Mouse (Mus musculus): Measurements from ENCODE around the gene Atad5. TPM values are rescaled to one million over a fixed set of nuclear protein-coding genes. Genes with fewer than 3 reads are reported as not detected.

Gene Atad5
- polyA plus RNA-seq, 1 experiment: 9.4 TPM

DNA sequence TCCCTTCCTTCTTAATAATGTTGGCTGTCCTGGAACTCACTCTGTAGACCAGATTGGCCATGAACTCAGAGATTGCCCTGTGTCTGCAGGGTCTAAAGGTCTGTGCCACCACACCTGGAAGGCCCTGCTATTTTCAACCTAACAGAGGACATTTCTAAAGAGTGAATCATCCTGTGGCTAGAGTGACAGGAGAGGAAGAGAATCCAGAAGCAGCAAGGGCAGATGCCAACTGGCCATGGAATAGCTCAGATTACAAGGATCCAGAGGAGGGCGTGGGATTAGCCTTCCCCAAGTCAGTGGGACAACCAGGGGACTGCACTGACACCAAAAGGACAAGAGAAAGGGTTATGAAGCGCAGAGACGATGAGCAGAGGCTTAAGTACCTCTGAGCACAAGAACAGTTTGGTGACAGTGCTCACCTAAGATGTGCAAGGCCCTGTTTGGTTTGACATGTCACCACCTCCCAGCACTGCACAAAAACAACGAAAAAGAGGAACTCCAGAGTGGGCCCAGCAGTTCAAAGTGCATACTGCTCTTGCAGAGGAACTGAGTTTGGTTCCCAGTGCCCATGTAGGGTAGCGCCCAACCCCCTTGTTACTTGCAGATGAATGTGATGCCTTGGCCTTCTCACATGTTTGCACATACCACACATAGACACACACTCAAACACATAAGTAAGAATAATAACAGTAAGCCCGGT lies 3.7 kb upstream of the Atad5 start:
- TF ChIP-seq CTCF (IDR thresholded peaks at IDR 0.05; ENCODE audit: borderline replicate concordance, extremely low read depth, insufficient read depth, insufficient read length) (no peak), POLR2A (IDR thresholded peaks at IDR 0.05; ENCODE audit: borderline replicate concordance, extremely low read depth, insufficient read depth, insufficient read length, poor library complexity, severe bottlenecking) (no peak)
- DNase-seq (ENCODE audit: low read depth): no peak

DNA sequence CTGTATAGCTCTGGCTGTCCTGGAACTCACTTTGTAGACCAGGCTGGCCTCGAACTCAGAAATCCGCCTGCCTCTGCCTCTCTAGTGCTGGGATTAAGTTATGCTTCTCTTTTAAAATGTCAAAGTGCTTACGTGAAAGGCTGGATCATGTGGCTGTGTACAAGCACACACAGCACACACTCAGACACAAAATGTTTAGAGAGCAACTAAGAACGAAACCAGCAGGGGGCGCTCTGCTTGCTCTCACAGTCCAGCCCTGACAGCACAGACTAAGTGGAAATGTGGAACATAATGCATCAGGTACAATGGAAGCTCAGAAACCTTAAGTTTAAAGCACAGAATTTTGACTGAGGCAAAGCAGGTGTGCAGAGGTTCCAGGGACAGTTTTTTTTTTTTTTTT lies 2.4 kb upstream of the Atad5 start:
- DNase-seq (ENCODE audit: low read depth): peak; percentile 89
- TF ChIP-seq CTCF (IDR thresholded peaks at IDR 0.05; ENCODE audit: borderline replicate concordance, extremely low read depth, insufficient read depth, insufficient read length) (peak; percentile 88), POLR2A (IDR thresholded peaks at IDR 0.05; ENCODE audit: borderline replicate concordance, extremely low read depth, insufficient read depth, insufficient read length, poor library complexity, severe bottlenecking) (no peak)

DNA sequence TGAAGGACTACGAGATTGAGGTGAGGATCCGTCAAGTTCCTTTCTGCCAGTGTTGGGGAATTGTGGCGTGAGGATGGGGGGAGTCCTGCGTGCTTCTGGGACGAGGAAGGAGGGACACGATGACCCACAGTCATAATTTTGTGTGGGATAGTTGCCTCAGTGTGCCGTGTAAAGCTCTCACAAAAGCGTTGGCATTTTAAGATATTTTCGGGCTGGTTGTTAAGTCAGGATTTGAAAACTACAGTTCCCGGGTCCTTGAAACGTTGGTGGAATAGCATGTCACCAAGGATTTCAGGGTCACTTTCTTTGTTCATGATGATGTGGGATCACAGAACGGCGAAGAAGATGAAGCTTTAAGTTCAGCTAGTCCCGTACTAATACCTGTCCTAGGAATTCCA lies 616 bp downstream of the Atad5 start:
- no peak for TF ChIP-seq POLR2A (IDR thresholded peaks at IDR 0.05; ENCODE audit: borderline replicate concordance, extremely low read depth, insufficient read depth, insufficient read length, poor library complexity, severe bottlenecking)
- no peak for TF ChIP-seq CTCF (IDR thresholded peaks at IDR 0.05; ENCODE audit: borderline replicate concordance, extremely low read depth, insufficient read depth, insufficient read length)

DNA sequence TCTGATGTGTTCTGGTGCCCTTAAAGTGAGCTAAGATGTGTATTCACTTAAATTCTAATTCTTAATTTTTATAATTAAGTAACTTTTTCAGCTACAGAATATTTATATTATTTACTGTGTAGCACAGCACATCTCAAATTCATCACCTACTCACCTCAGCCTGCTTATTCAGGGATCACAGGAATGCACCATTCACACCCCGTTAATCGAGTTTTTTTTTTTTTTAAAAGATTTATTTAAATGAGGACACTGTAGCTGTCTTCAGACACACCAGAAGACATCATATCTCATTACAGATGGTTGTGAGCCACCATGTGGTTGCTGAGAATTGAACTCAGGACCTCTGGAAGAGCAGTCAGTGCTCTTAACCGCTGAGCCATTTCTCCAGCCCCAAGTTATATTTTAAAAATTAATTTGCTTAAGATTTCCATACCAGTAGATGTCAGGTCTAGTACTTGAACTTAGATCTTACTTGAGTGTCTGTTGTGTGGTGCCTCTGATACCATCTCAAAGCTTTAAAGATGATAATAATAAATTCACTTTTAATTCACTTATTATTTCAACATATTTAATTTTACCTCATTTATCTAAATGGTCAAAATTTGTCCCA lies 1.5 kb downstream of the Atad5 start:
- no peak for DNase-seq (ENCODE audit: low read depth)
- no peak for TF ChIP-seq POLR2A (IDR thresholded peaks at IDR 0.05; ENCODE audit: borderline replicate concordance, extremely low read depth, insufficient read depth, insufficient read length, poor library complexity, severe bottlenecking)
- TF ChIP-seq CTCF (IDR thresholded peaks at IDR 0.05; ENCODE audit: borderline replicate concordance, extremely low read depth, insufficient read depth, insufficient read length): no peak

More for the DNA sequence above, 616 bp downstream of the Atad5 start:
- DNase-seq (ENCODE audit: low read depth): no peak

DNA sequence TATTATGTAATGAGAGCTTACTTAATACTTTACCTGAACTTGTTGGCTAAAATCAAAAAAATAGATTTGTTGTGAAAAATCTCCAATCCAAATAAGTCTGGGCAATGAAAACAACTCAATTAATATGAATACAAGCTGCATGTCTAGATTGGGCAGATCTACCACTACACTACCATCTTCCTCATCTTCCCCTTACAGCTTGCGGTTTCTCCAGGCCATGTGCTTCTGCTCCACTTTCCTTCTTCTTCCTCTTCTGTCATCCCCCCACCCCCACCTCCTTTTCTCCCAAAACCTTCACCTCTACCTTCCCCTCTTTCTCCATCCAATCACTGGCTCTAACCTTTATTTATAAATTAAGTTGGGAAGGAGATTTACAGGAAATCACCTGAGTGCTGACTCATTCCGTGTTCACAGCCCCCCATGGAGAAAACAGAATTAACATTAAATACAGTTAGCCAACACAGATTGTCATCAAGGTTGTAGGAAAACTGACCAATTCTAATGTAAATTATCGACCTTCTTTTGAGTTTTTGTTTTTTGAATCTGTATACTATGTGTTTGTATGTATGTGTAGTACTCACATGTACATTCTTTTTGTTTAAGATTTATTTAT lies 9.3 kb downstream of the Atad5 start:
- no peak for DNase-seq (ENCODE audit: low read depth)
- TF ChIP-seq POLR2A (IDR thresholded peaks at IDR 0.05; ENCODE audit: borderline replicate concordance, extremely low read depth, insufficient read depth, insufficient read length, poor library complexity, severe bottlenecking) (no peak), CTCF (IDR thresholded peaks at IDR 0.05; ENCODE audit: borderline replicate concordance, extremely low read depth, insufficient read depth, insufficient read length) (no peak)

DNA sequence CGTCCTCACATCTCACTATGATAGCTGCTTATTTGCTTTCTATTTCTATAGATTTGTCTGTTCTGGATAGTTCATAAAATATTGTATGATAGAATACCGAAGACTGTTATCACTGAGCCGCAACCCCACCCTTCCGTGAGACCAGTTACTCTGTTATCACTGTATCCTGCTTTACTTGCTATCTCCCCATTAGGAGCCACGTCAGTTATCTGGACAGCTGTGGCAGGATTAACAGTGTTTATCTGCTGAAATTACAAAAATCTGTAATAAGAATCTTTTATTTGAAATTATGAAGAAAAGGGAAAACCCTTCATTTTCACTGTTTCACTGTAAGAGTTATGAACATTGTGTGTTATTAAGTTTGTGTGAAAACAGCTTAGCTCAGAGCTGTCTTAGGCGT lies 12.1 kb downstream of the Atad5 start:
- no peak for DNase-seq (ENCODE audit: low read depth)
- TF ChIP-seq POLR2A (IDR thresholded peaks at IDR 0.05; ENCODE audit: borderline replicate concordance, extremely low read depth, insufficient read depth, insufficient read length, poor library complexity, severe bottlenecking) (no peak), CTCF (IDR thresholded peaks at IDR 0.05; ENCODE audit: borderline replicate concordance, extremely low read depth, insufficient read depth, insufficient read length) (no peak)

DNA sequence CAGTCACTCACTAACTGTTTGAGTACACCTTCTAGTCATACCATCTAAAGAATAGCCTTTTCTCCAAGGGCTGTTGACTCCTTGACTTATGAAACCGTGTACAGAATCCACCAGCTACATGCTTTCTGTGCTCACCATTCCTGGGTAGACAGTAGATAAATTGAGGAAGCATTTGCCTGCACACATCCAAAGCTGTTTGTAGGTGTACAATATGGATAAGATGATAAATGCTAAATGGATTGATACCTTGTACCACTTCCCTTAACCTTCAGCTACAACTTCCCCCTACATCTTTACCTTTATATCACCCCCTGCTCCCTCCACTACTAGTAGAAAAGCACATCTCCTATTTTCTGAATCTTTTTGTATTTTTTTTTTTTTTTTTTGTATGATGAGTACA lies 15.2 kb downstream of the Atad5 start:
- no peak for TF ChIP-seq CTCF (IDR thresholded peaks at IDR 0.05; ENCODE audit: borderline replicate concordance, extremely low read depth, insufficient read depth, insufficient read length)
- TF ChIP-seq POLR2A (IDR thresholded peaks at IDR 0.05; ENCODE audit: borderline replicate concordance, extremely low read depth, insufficient read depth, insufficient read length, poor library complexity, severe bottlenecking): no peak
- no peak for DNase-seq (ENCODE audit: low read depth)

DNA sequence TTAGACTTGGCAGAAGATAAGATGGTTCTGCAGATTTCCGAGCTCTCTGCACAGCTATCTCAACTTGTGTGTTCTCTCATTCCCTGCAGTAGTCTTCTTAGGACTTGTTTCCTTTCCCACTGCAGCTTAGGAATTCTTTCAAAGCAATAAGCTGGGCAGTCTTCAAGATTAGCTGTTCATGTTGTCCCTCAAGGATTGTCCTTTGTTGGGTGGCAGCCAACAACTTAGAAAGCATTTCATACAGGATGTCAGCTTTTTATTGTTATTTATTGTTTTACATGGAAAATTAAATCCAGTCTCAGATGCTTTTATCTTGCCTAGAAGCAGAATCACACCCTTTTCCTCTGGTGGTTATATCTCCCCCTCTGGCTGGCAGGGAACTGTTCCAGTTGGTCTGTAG lies 27.2 kb downstream of the Atad5 start:
- TF ChIP-seq POLR2A (IDR thresholded peaks at IDR 0.05; ENCODE audit: borderline replicate concordance, extremely low read depth, insufficient read depth, insufficient read length, poor library complexity, severe bottlenecking) (no peak), CTCF (IDR thresholded peaks at IDR 0.05; ENCODE audit: borderline replicate concordance, extremely low read depth, insufficient read depth, insufficient read length) (no peak)
- no peak for DNase-seq (ENCODE audit: low read depth)

DNA sequence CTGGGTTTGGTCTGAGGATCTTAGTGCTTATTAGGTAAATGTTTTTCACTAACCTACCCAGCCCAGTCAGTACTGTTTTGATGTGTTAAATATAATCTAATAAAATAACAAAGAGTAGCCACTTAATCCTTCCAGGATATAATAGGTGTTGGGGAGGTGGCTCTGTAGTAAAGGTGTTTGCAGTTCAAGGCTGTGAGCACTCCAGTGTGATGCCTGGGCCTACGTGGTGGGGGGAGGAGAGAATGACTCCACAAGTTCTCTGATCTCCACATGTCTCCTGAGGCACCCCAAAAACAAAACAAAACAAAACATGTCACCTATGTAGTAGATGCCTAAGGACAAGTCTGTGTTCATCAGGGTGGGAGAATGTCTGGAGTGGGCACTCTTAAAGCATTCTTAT lies 42.9 kb downstream of the Atad5 start:
- no peak for TF ChIP-seq POLR2A (IDR thresholded peaks at IDR 0.05; ENCODE audit: borderline replicate concordance, extremely low read depth, insufficient read depth, insufficient read length, poor library complexity, severe bottlenecking)
- TF ChIP-seq CTCF (IDR thresholded peaks at IDR 0.05; ENCODE audit: borderline replicate concordance, extremely low read depth, insufficient read depth, insufficient read length): no peak
- no peak for DNase-seq (ENCODE audit: low read depth)

DNA sequence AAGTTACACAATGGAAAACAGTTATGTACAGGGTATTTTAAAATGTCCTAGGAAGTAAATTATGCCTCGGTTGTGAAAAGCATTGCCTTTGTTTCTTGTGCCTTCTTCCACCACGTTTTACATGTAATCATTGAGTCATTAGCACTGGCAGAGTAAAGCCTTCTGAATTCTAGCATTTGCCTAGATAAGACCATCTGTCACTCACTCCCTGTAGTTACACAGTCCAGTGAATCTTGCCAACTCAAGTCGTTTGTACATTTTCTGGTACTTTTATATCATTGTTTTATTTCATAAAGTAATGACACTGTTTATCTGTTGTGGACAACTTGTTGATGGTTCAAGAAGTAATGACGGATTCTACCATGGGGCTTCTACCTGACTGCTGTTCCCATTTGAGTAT lies 45.5 kb downstream of the Atad5 start:
- TF ChIP-seq POLR2A (IDR thresholded peaks at IDR 0.05; ENCODE audit: borderline replicate concordance, extremely low read depth, insufficient read depth, insufficient read length, poor library complexity, severe bottlenecking) (no peak), CTCF (IDR thresholded peaks at IDR 0.05; ENCODE audit: borderline replicate concordance, extremely low read depth, insufficient read depth, insufficient read length) (no peak)
- peak; percentile 20 for DNase-seq (ENCODE audit: low read depth)

DNA sequence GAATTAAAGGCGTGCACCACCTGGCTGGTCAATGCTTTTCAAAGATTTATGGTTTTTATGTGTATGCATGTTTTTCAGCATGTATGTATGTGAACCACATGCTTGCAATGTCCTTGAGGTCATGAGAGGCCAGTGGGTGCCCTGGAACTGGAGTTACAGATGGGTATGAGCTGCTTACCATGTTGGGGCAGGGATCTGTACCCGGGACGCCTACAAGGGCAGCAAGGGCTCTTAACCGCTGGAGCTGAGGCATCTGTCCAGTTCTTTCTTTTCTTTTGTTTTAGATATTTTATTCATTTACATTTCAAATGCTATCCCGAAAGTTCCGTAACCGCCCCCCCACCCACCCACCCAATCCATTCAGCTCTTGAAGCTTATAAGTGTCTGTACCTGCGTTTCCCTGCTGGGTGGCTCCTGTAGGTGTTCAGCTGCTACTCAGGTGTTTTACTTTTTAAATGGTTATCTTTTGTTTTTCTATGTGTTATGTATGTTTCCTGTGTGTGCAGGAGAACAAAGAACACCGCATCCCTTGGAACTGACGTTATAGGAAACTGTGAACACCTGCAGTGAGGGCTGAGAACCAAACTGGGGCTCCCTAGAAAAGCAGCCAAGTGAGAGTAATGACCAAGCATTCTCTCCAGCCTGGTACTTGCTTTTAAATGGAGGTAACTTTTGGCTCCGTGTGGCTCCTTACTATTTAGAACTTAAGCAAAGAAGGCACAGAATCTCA lies 46.9 kb downstream of the Atad5 start:
- no peak for TF ChIP-seq CTCF (IDR thresholded peaks at IDR 0.05; ENCODE audit: borderline replicate concordance, extremely low read depth, insufficient read depth, insufficient read length)
- TF ChIP-seq POLR2A (IDR thresholded peaks at IDR 0.05; ENCODE audit: borderline replicate concordance, extremely low read depth, insufficient read depth, insufficient read length, poor library complexity, severe bottlenecking): no peak
- DNase-seq (ENCODE audit: low read depth): no peak
